Mouse (Mus musculus): ENCODE measurements around the gene Prdm15.

Prdm15 gene

GRCm38 (mm10) chr16:97819532-97819931 is 32.1 kb downstream of the Prdm15 start:
- peak; percentile 13 for DNase-seq (ENCODE audit: low read depth, low spot score)

DNA sequence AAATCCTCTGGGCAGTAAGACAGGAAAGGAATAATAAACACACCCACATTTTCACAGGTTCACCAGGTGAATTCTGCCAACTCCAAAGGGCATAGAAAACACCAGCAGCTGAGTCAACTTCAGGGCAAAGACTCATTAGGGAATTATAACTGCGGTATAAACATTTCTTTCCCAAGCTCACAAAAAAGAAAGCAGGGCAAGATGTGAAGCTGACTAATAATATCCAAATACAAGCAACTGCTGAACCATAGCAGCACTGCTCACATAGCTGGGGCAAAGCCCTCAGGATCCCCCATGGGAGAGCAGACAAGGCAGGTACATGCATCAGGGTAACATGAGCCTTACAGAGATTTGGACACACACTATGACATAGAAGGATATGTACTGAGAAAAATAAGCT is 34.2 kb downstream of the Prdm15 start:
- no peak for DNase-seq (ENCODE audit: low read depth, low spot score)

DNA sequence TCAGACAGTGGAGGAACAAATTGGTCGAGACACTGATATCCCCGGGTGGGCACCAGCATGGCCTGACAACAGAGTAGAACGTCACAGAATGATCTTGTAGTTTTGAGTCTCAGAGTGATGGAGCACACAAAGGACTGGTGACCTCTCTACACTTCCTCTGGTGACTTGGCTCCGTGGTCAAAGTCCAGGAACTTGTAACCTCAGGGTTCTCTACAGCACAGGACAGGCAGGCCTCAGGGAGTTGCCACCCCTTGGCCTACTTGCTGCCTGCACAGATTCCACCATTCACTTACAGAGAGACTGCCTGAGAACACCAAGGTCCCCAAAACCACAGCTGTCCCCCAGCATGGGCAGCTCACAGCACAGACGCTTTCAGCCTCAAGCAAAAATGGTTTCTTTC is 36.4 kb downstream of the Prdm15 start:
- DNase-seq (ENCODE audit: low read depth, low spot score), result no peak

GRCm38 (mm10) chr16:97814060-97814459 is 37.6 kb downstream of the Prdm15 start:
- DNase-seq (ENCODE audit: low read depth, low spot score), result no peak

GRCm38 (mm10) chr16:97808881-97809280 is 42.8 kb downstream of the Prdm15 start:
- DNase-seq (ENCODE audit: low read depth, low spot score), result no peak

DNA sequence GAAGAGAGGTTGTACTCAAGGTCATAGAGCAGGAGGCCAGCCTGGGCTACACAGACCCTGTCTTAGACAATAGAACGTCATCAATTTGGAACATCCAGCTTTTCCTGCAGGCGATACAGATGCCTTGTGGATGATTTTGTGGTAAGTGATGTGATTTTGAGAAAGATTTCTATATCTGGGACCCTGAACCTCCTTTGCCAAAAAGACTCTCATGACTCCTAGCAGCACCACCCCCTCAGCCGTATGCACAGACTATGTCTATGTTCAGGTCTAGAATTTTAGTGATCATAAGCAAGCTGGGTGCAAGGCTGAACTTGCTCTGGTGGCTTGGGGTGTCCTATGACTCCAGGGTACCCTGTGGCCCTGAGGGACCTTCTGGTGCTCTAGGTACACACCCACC is 46.0 kb downstream of the Prdm15 start:
- no peak for DNase-seq (ENCODE audit: low read depth, low spot score)

DNA sequence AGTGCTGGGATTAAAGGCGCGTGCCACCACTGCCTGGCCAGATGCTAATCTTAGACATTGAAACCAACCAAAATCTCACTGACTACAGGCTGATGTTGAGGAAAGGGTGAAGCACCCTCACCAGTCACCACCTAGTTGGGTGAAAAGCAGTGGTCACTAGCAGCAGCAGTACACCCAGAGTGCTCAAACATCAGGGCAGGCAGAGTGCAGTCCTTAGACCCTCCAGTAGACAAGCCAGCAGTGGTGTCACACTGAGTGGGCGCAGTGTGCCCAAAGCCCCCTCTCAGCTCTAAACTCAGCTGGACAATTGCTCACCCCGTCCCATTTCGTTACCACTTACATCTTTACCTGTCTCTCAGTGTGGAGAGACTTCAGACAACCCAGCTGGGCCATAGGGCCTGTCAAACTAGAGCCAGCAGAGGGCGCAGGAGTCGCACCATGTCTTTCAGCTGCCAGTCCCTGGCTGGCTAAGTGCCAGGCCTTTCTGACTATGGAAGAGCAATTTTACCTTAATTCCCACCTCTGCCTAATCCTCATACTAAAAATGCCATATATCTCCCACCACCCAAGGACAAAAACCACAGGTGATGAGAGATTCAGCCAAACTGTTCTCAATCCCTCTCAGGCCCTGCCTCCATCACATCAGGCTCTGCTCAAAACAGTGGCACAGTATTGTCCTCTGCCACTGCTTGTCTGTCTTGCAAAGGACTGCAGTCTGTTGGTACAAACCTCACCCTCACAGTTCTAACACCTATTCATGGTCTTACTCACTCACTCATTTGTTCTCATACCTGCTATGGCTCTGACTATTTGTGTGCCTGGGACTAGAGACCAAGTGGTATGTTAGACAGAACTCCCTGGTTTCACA is 46.7 kb downstream of the Prdm15 start:
- peak; percentile 66 for DNase-seq (ENCODE audit: low read depth, low spot score)

DNA sequence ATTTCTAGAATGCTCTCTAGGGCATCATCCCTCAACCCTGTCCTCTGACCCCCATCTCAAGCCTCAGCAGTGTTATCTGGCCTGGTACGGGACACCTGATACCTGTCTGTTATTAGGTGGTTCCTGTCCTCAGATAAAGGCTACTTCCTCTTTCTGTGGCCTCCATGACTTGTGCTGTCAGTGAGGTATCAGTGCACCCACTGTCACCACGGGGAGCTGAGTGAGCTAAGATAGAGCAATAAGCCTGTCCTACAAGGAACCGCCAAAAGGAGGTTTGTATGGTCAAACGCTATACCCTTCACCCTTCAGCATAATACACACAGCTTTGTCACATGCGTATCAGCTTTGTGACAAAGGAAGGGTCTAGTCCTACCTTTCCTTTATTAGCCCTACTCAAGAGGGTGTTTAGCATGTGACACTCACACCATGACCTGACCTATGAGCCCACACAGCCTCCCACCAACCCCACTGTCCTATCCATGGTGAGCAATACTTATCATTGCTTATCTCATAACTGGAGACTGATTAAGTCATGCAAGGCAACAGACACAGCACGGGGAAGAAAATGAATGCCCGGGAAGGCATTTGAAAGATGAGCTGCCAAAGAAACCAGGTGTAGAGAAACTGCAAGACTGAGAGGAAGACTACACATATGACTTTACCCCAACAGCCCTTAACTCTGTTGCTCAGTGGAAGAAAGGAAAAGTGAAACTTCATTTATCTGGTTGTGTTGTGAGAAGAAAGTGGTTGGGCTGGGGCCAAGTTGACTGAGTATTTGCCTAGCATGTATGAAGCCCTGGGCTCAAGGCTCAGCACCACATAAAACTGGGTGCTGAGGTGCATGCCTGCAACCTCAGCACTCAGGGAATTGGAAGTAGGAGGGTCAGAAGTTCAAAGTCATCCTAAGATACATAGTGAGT is 53.4 kb downstream of the Prdm15 start:
- DNase-seq (ENCODE audit: low read depth, low spot score), result no peak

GRCm38 (mm10) chr16:97797212-97797611 is 54.4 kb downstream of the Prdm15 start:
- no peak for DNase-seq (ENCODE audit: low read depth, low spot score)

- no peak for DNase-seq (ENCODE audit: low read depth, low spot score)
Observed at GRCm38 (mm10) chr16:97794256-97794655, 57.4 kb downstream of the Prdm15 start.

- DNase-seq (ENCODE audit: low read depth, low spot score), result no peak
Observed at GRCm38 (mm10) chr16:97783057-97783456, 68.6 kb downstream of the Prdm15 start.

DNA sequence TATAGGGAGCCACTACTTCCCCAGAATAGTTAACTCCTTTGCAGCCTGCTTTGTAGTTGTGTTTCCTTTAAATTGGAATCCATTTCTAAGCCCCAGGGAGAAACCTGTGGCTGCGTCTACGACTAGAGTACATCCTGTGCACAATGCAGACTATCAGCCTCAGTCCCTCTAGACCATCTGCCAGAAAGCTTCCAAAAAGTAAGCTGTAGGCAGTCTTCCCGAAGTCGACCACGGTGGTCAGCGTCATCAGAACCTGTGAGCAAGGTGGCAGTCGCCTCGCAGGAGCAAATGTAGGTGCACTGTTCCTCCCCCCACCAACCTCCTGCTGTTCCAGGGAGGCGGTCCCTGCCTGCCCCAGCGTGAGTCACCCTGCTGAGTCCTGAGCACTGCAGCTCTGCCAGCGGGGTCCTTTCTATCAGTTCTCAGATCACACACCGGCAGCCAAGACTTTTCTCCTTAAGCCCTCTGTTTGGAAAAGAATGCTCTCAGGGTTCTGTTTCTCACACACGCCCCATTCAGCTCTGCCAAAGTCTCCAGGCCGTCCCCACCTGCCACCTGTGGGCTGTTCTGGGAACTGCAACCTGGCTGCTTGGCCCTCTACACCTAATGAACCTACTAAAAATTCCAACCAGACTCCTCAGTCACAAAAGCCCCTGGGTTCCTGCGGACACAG is 73.2 kb downstream of the Prdm15 start:
- peak; percentile 92 for DNase-seq (ENCODE audit: low read depth, low spot score)

DNA sequence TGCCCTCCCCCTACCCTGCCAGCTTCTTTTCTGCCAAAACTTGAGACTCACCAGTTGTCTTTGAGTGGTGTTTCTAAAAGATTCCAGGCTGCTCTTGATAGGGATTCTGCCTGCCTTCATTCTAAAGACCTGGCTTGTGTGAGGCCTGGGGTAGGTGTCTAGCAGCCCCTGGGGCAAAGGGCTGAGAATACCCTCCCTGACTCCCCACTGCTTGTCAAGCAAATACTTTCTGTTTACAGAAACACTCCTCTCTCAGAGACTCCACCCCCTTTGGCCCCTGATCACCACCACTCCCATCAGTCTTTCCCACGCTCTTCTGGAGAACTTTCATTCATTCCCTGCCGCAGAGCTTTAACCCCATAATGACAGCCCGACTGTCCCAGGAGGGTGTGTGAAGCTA is 85.1 kb downstream of the Prdm15 start:
- peak; percentile 73 for DNase-seq (ENCODE audit: low read depth, low spot score)

DNA sequence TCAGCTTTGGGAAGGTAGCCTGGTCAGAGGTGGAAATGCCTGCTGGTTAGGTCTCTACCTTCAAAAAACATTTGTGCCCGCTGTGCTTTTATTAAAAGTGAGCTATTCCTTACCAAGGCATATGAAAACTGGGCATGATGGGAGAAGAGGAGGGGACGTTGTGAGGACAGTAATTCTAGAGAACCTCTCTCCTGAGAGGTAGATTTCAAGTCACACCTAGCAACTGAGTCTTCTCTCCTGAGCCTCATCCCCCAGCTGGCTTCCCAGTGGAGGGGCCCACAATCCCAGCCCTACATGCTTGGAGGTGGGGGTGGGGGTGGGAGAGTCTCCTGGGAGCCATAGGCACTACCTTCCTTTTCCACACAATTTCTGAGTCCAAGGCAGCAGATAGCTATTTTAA is 87.0 kb downstream of the Prdm15 start:
- DNase-seq (ENCODE audit: low read depth, low spot score), result no peak

DNA sequence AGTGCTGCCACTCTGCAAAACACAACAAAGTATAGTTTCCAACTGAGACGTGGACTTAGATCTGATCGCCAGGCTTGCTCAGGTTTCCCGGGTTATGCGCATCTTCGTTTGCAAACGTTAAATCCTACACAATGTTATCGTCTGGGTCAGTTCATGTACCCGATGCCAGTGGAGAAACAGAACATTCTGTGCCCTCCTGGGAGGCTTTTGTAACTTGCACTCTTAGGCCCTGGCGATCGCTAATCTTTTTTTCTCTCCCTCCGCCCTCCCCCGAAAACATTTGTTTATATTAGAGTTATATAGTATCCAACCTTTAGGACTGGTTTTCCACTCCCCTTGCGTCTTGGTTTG is 87.7 kb downstream of the Prdm15 start:
- no peak for DNase-seq (ENCODE audit: low read depth, low spot score)

GRCm38 (mm10) chr16:97763061-97763989 is 88.3 kb downstream of the Prdm15 start, which contains the start of gene Ripk4:
TSS of gene Ripk4 (minus strand) at chr16:97763787.
- DNase-seq (ENCODE audit: low read depth, low spot score), result peak; percentile 86

DNA sequence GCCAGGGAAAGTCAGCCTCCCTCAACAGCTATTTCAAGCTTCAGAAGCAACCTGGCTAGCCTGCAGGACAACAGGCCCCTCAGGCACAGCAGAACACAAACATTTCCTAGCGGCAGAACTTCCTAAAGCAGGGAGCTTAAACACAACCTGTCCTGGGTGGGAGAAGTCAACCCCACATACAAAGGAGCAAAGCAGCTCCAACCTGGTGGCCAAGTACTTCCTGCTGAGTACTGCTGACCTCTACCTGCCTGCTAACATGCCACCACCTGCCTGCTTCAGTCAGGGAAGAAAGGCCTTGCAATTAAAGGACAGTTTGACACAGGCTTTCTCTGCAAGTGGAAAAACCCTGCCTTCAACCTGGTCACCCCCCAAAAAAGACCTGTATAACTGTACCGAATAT is 89.9 kb downstream of the Prdm15 start:
- no peak for DNase-seq (ENCODE audit: low read depth, low spot score)

- no peak for DNase-seq (ENCODE audit: low read depth, low spot score)
Observed at GRCm38 (mm10) chr16:97759681-97760080, 92.0 kb downstream of the Prdm15 start.

GRCm38 (mm10) chr16:97758288-97758687 is 93.4 kb downstream of the Prdm15 start:
- DNase-seq (ENCODE audit: low read depth, low spot score), result no peak

DNA sequence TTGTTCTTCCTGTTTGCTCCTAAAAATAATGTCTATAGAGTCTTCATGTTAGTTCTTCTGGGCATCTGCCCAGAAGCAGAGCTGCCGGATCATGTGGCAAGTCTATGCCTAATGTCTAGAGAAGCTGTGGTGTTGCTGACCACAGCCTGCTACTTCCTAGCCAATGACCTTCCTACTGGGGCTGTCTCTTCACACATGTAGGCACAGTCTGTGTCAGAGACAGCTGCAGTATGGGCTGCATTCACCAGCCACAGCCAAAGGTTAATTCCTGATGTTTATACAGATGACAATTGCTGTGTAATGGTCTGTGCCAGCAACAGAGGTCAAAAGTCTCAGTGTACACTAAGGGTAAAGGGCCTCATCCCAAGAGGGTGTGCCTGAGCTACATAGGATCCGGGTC is 95.2 kb downstream of the Prdm15 start:
- DNase-seq (ENCODE audit: low read depth, low spot score), result no peak

All from R1 (cell line).